Mouse (Mus musculus): ENCODE results near the gene Khdc1b.
A peak's percentile ranks its signal among the peaks of the same experiment; 100 is the strongest.
"Not testable (repeated sequence)": the region's sequence is repeated elsewhere in the genome, so short reads cannot be mapped to it uniquely, and the experiment has no call there.

Gene Khdc1b

GRCm38 (mm10) chr1:21383256-21383655 lies at the start of gene Khdc1b:
TSS of gene Khdc1b (plus strand) at chr1:21383556.
- no peak for DNase-seq

- DNase-seq: no peak
Measured at GRCm38 (mm10) chr1:21335836-21336235, 47.5 kb upstream of the Khdc1b start.

- no peak for DNase-seq
Measured at GRCm38 (mm10) chr1:21340745-21341144, 42.6 kb upstream of the Khdc1b start.

- peak; percentile 51 for DNase-seq
Measured at GRCm38 (mm10) chr1:21344253-21344652, 39.1 kb upstream of the Khdc1b start.

- DNase-seq: not testable (repeated sequence)
Measured at GRCm38 (mm10) chr1:21344752-21345151, 38.6 kb upstream of the Khdc1b start.

GRCm38 (mm10) chr1:21349341-21349740 lies 34.0 kb upstream of the Khdc1b start, which contains the start of gene Khdc1a:
TSS of gene Khdc1a (plus strand) at chr1:21349641.
- no peak for DNase-seq

GRCm38 (mm10) chr1:21368031-21368430 lies 15.3 kb upstream of the Khdc1b start, which contains the start of gene Khdc1c:
TSS of gene Khdc1c (plus strand) at chr1:21368331.
- not testable (repeated sequence) for DNase-seq

- DNase-seq: no peak
Measured at GRCm38 (mm10) chr1:21391138-21391671, 7.8 kb downstream of the Khdc1b start.

- no peak for DNase-seq
Measured at GRCm38 (mm10) chr1:21402804-21403203, 19.4 kb downstream of the Khdc1b start.

GRCm38 (mm10) chr1:21407266-21407665 lies 23.9 kb downstream of the Khdc1b start:
- DNase-seq: no peak

GRCm38 (mm10) chr1:21411331-21412196 lies 28.2 kb downstream of the Khdc1b start:
- peak; percentile 54 for DNase-seq

GRCm38 (mm10) chr1:21412197-21412555 lies 28.8 kb downstream of the Khdc1b start:
- DNase-seq: no peak

GRCm38 (mm10) chr1:21419370-21419769 lies 36.0 kb downstream of the Khdc1b start:
- DNase-seq: peak; percentile 12

GRCm38 (mm10) chr1:21425654-21426053 lies 42.3 kb downstream of the Khdc1b start:
- no peak for DNase-seq

GRCm38 (mm10) chr1:21428079-21428478 lies 44.7 kb downstream of the Khdc1b start:
- no peak for DNase-seq

GRCm38 (mm10) chr1:21431666-21432065 lies 48.3 kb downstream of the Khdc1b start:
- no peak for DNase-seq

GRCm38 (mm10) chr1:21434853-21435252 lies 51.5 kb downstream of the Khdc1b start:
- DNase-seq: no peak
